Mouse (Mus musculus): ENCODE data around the gene Nbeal2. TPM values are rescaled to one million over a fixed set of nuclear protein-coding genes. Genes with fewer than 3 reads are reported as not detected.

The Nbeal2 gene
- polyA plus RNA-seq, 1 experiment from 2014 or later = 2.3 TPM

- ATAC-seq (ENCODE audit: low FRiP score) = peak; percentile 59; the same call in 1 of the 2 replicates
- peaks cover 19% of the 10 kb centered on the region for H3K4me1 ChIP-seq
- WGBS = 6% methylated on average over 19 of the region's 19 CpGs
- H3K36me3 ChIP-seq (replicated peaks) = 0 out of 2 replicates have a peak, but pooled peaks cover 3% of the 10 kb centered on the region
- no peak overlapping the region for H3K9ac ChIP-seq
- H3K4me3 ChIP-seq (replicated peaks) = no peak overlapping the region
- H3K4me2 ChIP-seq = no peak overlapping the region
- no peaks in the 10 kb centered on the region for H3K9me3 ChIP-seq
- peaks cover 55% of the 10 kb centered on the region for H3K27me3 ChIP-seq
- no peak overlapping the region for H3K27ac ChIP-seq
These were observed 18.7 kb downstream of the Nbeal2 start for GRCm38 (mm10) chr9:110635225-110635624.

DNA sequence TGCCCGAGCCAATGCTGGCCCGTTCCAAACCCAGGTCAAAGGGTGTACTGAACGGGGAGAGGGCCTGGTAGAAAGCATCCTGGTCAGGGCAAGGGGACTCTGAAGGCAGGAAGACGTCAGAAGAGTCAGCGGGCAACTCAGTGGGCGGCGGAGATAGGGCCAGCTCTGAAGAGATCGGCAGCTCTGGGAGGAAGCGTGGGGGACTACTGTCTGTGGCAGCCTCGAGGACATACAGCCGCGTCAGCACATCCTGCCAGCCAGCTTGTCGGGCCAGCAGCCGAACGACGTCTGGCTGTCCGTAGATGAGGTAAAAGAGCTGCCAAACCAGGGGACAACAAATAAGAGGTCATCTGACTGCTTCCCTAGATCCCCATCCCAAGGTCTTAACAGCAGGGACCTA, 20.1 kb downstream of the Nbeal2 start:
- ATAC-seq (ENCODE audit: low FRiP score) = no peak
- no peak overlapping the region for H3K9ac ChIP-seq
- no peaks in the 10 kb centered on the region for H3K9me3 ChIP-seq
- 83% methylated on average over 17 of the region's 17 CpGs for WGBS
- peaks cover 55% of the 10 kb centered on the region for H3K27me3 ChIP-seq
- 0 out of 2 replicates have a peak, but pooled peaks cover 3% of the 10 kb centered on the region for H3K36me3 ChIP-seq (replicated peaks)
- no peak overlapping the region for H3K4me3 ChIP-seq (replicated peaks)
- H3K4me2 ChIP-seq = no peak overlapping the region
- H3K4me1 ChIP-seq = peaks cover 19% of the 10 kb centered on the region
- no peak overlapping the region for H3K27ac ChIP-seq

- Histone ChIP-seq H3K4me3 (replicated peaks) (no peak overlapping the region), H3K27me3 (peaks cover 55% of the 10 kb centered on the region), H3K36me3 (replicated peaks) (no peaks in the 10 kb centered on the region), H3K27ac (no peak overlapping the region), H3K4me1 (peaks cover 19% of the 10 kb centered on the region), H3K4me2 (no peak overlapping the region), H3K9ac (no peak overlapping the region), H3K9me3 (no peaks in the 10 kb centered on the region)
- WGBS = 87% methylated on average over 15 of the region's 15 CpGs
- no peak for ATAC-seq (ENCODE audit: low FRiP score)
These were observed 21.3 kb downstream of the Nbeal2 start for GRCm38 (mm10) chr9:110632671-110633070.

- Histone ChIP-seq H3K27ac (no peak overlapping the region), H3K4me3 (replicated peaks) (peak overlapping the region; percentile 33), H3K4me1 (peaks cover 19% of the 10 kb centered on the region), H3K27me3 (peaks cover 55% of the 10 kb centered on the region), H3K36me3 (replicated peaks) (no peaks in the 10 kb centered on the region), H3K4me2 (peak overlapping the region; percentile 60), H3K9ac (peak overlapping the region; percentile 44; the same call in 1 of the 2 replicates), H3K9me3 (no peaks in the 10 kb centered on the region)
- peak; percentile 63; the same call in 1 of the 2 replicates for ATAC-seq (ENCODE audit: low FRiP score)
- 20% methylated on average over 30 of the region's 30 CpGs for WGBS
These were observed 22.2 kb downstream of the Nbeal2 start for GRCm38 (mm10) chr9:110631651-110632275.

DNA sequence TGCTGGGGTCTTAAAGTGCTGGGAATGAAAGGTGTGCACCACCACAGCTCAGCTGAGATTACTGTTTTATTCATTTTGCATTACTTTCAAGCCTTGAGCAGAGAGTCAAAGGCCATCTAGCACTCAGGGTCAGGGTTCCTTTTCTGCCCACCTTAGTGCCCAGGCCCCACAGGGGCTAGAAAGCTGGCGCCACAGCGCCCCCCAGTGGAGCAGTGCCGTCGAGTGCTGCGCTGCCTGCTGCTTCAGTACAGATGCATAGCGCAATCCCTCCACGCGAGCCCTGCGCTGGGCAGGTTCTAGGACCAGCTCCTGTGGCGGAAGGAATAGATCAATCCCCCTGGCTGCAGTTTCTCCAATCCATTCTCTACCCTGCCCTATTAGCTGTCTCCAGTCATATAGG, 22.8 kb downstream of the Nbeal2 start:
- 9% methylated on average over 10 of the region's 10 CpGs for WGBS
- H3K4me1 ChIP-seq = peaks cover 19% of the 10 kb centered on the region
- H3K27me3 ChIP-seq = peaks cover 51% of the 10 kb centered on the region
- peak overlapping the region; percentile 33 for H3K4me3 ChIP-seq (replicated peaks)
- 0 out of 2 replicates have a peak overlapping the region, but pooled peaks have one; percentile 44 for H3K9ac ChIP-seq
- H3K36me3 ChIP-seq (replicated peaks) = no peaks in the 10 kb centered on the region
- H3K9me3 ChIP-seq = no peaks in the 10 kb centered on the region
- no peak overlapping the region for H3K27ac ChIP-seq
- ATAC-seq (ENCODE audit: low FRiP score) = peak; percentile 63
- peak overlapping the region; percentile 60 for H3K4me2 ChIP-seq

DNA sequence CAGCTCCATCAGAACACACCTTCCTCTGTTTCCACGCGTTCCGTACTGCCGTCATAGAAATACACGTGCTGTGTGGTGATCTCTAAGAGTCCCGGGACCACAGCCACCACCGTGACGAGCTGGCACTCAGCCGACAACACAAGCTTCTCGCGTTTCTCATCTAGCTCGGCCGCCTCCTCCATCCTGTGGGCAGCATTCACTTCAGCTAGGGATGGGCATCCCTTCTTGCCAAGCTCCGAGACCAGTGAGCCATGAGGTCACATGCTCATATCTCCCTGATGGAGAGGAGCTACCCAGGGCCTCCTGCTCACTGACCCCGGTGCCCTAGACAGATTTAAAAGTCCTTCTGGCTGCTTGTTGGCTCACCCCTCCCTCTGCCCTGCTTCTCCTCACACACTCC, 23.8 kb downstream of the Nbeal2 start:
- Histone ChIP-seq H3K9ac (no peak overlapping the region), H3K4me1 (peaks cover 22% of the 10 kb centered on the region), H3K27ac (no peak overlapping the region), H3K27me3 (peaks cover 42% of the 10 kb centered on the region), H3K4me2 (no peak overlapping the region), H3K4me3 (replicated peaks) (no peak overlapping the region), H3K9me3 (no peaks in the 10 kb centered on the region), H3K36me3 (replicated peaks) (no peaks in the 10 kb centered on the region)
- WGBS = 92% methylated on average over 15 of the region's 15 CpGs
- ATAC-seq (ENCODE audit: low FRiP score) = no peak

GRCm38 (mm10) chr9:110625350-110625908, 28.5 kb downstream of the Nbeal2 start:
- H3K9me3 ChIP-seq = no peaks in the 10 kb centered on the region
- H3K4me3 ChIP-seq (replicated peaks) = peak overlapping the region; percentile 54
- peak overlapping the region; percentile 83 for H3K27ac ChIP-seq
- H3K36me3 ChIP-seq (replicated peaks) = peaks cover 16% of the 10 kb centered on the region; the same call in 1 of the 2 replicates
- no peaks in the 10 kb centered on the region for H3K27me3 ChIP-seq
- peak overlapping the region; percentile 69 for H3K9ac ChIP-seq
- 70% methylated on average over 11 of the region's 11 CpGs for WGBS
- ATAC-seq (ENCODE audit: low FRiP score) = no peak
- peak overlapping the region; percentile 75 for H3K4me2 ChIP-seq
- peaks cover 22% of the 10 kb centered on the region for H3K4me1 ChIP-seq

DNA sequence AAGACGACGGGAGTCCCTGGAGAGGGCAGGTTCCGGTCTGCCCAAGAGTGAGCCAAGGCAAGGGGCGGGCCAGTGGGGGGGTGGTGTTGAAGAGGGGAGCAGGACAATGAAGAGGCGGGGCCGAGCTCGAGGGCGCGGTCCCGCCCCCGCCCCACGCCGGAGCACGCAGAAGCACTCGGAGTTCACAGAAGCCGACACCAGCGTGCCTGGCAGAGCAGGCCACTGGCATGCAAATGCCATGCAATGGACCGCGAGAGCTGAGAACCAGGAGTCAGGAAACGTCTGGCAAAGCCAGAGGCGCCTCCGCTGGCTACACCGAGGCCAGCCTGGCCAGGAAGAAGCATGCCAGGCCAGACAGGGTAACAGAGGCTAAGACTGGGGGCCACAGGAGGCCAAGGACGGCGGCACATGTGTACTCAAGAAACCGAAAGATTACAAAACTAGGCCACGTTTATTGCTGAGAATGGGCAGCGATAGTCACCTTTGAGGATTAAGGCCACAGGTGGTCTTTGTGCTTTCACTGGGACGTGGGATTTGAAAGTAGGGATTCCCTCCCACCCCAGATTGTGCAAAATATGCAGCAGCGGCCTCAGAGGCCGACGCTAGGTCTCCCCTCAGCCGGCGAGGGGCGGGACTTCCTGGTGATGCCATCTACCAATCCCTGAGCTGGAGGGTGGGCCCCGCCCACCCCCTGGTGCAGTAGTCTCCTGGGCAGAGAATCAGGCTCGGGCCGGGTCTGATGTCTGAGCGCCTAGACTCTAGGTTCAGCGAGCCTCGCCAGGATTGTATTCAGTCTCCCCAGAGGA, 29.4 kb downstream of the Nbeal2 start, which contains the start of gene Nradd:
Gene Nradd, minus strand, starts transcription at position 92 of the 806 bp plus-strand sequence.
- WGBS = under 1% methylated on average over 41 of the region's 41 CpGs

GRCm38 (mm10) chr9:110623416-110624195, 30.4 kb downstream of the Nbeal2 start:
- Histone ChIP-seq H3K27me3 (no peaks in the 10 kb centered on the region), H3K4me1 (peaks cover 22% of the 10 kb centered on the region), H3K4me2 (peak overlapping the region; percentile 75), H3K9me3 (no peaks in the 10 kb centered on the region), H3K27ac (peak overlapping the region; percentile 83), H3K9ac (peak overlapping the region; percentile 69), H3K4me3 (replicated peaks) (peak overlapping the region; percentile 54), H3K36me3 (replicated peaks) (peaks cover 33% of the 10 kb centered on the region)
- 53% methylated on average over 8 of the region's 8 CpGs for WGBS
- no peak for ATAC-seq (ENCODE audit: low FRiP score)

More for the DNA sequence above, 29.4 kb downstream of the Nbeal2 start, which contains the start of gene Nradd:
- Histone ChIP-seq H3K9ac (peak within 1 kb of the TSS; percentile 69), H3K4me2 (peak within 1 kb of the TSS; percentile 75), H3K9me3 (no peaks in the 10 kb centered on the region), H3K27me3 (no peaks in the 10 kb centered on the region), H3K4me3 (replicated peaks) (peak within 1 kb of the TSS; percentile 54), H3K4me1 (peaks cover 22% of the 10 kb centered on the region), H3K36me3 (replicated peaks) (peaks cover 24% of the 10 kb centered on the region), H3K27ac (peak within 1 kb of the TSS; percentile 83)
- ATAC-seq (ENCODE audit: low FRiP score) = peak; percentile 97

DNA sequence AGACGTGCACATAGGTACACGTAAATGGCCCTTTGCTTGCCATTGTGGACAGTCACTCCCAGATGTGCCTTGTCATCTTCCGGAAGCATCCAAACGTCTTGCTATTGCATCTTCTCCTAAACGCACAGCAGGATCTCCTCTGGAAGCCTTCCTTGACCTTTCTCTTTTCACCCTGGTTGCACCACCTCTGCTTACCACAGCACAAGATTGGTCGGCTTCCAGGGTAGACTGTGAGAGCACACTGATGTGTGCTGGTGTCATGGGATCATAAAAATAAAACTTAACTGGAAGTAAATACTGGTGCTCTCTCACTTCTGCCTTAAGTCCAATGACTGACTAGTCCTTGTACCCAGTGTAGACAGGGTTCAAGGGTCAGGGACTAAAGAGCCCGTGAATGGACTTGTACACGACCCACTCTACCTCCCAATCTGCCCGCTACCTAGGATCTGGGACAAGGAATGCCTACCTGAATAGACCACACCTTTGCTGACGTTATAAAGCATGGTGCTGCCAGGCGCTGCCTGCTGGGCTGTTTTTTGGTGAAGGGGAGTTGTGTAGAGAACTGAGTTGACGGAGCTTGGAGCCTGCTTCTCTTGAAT, 31.2 kb downstream of the Nbeal2 start:
- H3K4me3 ChIP-seq (replicated peaks) = no peak overlapping the region
- H3K9me3 ChIP-seq = no peaks in the 10 kb centered on the region
- peaks cover 22% of the 10 kb centered on the region for H3K4me1 ChIP-seq
- H3K27ac ChIP-seq = no peak overlapping the region
- no peak for ATAC-seq (ENCODE audit: low FRiP score)
- WGBS = 86% methylated on average over 12 of the region's 12 CpGs
- H3K9ac ChIP-seq = no peak overlapping the region
- H3K4me2 ChIP-seq = no peak overlapping the region
- no peaks in the 10 kb centered on the region for H3K27me3 ChIP-seq
- H3K36me3 ChIP-seq (replicated peaks) = peaks cover 42% of the 10 kb centered on the region

DNA sequence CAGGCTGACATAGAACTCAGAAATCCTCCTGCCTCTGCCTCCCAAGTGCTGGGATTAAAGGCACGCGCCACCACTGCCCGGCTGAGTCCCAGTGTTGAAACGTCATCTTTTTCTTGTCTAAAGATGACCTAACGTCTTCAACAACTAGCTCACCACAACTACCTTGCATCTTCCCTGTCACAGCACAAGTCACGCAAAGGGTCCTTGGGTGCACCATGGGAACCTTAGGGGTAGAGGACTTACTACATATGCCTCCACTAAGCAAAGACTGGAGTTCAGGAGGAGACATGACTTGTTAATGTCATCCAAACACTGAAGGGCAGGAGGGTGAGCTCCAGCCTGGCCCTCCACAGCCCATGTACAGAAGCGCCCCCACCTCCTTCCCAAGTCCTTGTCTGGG, 33.3 kb downstream of the Nbeal2 start:
- Histone ChIP-seq H3K36me3 (replicated peaks) (peaks cover 58% of the 10 kb centered on the region), H3K4me1 (peaks cover 22% of the 10 kb centered on the region), H3K4me3 (replicated peaks) (no peak overlapping the region), H3K27ac (no peak overlapping the region), H3K9ac (no peak overlapping the region), H3K27me3 (no peaks in the 10 kb centered on the region), H3K9me3 (no peaks in the 10 kb centered on the region), H3K4me2 (no peak overlapping the region)
- 96% methylated on average over 7 of the region's 7 CpGs for WGBS
- no peak for ATAC-seq (ENCODE audit: low FRiP score)
